ENCODE assay signal across 16 mouse cellular contexts in the genomic region with DNA sequence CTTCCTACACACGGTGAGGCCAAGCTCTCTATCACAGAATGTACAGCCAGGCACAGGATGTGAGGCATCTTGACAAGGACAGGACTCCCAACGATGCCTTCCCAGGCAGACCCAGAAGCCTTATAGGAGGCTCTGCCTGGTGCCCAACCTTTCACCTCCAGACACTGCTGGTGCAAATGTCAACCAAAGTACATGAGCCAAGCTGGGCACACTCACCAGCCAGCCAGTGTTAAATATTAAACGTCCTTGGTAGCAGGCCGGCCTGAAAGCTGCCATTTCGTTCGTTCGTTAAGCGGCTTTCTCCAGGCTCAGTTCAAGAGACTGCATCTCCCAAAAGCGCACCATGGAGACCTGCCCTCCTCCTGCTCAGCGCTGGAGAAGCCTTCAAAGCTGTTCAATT.
A peak's percentile ranks its signal among the peaks of the same experiment; 100 is the strongest.
DNase-seq lines count a peak whose midpoint lies in the region; ATAC-seq and TF ChIP-seq lines count a peak whose summit lies in the region.
"Had no signal": no experiment of that assay in that cellular context is flagged by ENCODE, and none has a peak within 500 bp of the region (broad histone marks: within the 10 kb centered on the region; RNA-seq: fewer than 3 reads in every experiment).

No protein-coding gene starts in this region.

- no peak for DNase-seq in hindbrain, embryonic 10.5 days (ENCODE audit: low spot score)
- no peak for DNase-seq in hindbrain, embryonic 11.5 days (ENCODE audit: low spot score)
- no peak for DNase-seq in neural tube, embryonic 10.5 days (ENCODE audit: extremely low spot score, low spot score)
- no peak for DNase-seq in kidney, postnatal 0 days (ENCODE audit: low spot score)
- DNase-seq in urinary bladder, postnatal 14 days (ENCODE audit: low spot score): no peak
- no peak for DNase-seq in gastrocnemius, adult 8-10 months (ENCODE audit: low spot score in 2 of 2)
- DNase-seq: cerebellum, postnatal 14 days; heart, adult 2 months; heart, postnatal 14 days; lung, adult 18-20 months had no signal

- peak overlapping the region; percentile 13; the same call in 1 of the 2 replicates for H3K27ac ChIP-seq in hindbrain, embryonic 10.5 days
- H3K27ac ChIP-seq in hindbrain, embryonic 11.5 days (ENCODE audit: low read depth, low read length): no peak overlapping the region
- H3K27ac ChIP-seq in neural tube, embryonic 14.5 days (ENCODE audit: low read depth, low read length): peak overlapping the region; percentile 10; the same call in 1 of the 2 replicates
- H3K27ac ChIP-seq in kidney, postnatal 0 days: peak overlapping the region; percentile 19; the same call in 1 of the 2 replicates
- H3K27ac ChIP-seq: heart, adult 2 months; left cerebral cortex, adult 2 months had no signal

- ATAC-seq in hindbrain, embryonic 11.5 days (ENCODE audit: low FRiP score): no peak
- no peak for ATAC-seq in neural tube, embryonic 14.5 days (ENCODE audit: low read depth)
- peak; percentile 52; the same call in 1 of the 2 replicates for ATAC-seq in kidney, postnatal 0 days (replicated peaks; ENCODE audit: low FRiP score, low read depth)
- ATAC-seq: activated CD4-positive, CD25-positive, alpha-beta regulatory T cell, adult 4 months; forebrain, embryonic 14.5 days; inflammation-experienced regulatory T-cells, adult 6 months; Patski had no signal

- no peak overlapping the region for H3K9ac ChIP-seq in hindbrain, embryonic 11.5 days (ENCODE audit: low read depth, low read length)
- H3K9ac ChIP-seq in neural tube, embryonic 14.5 days (replicated peaks; ENCODE audit: low read depth, low read length): no peak overlapping the region
- no peak overlapping the region for H3K9ac ChIP-seq in kidney, postnatal 0 days (ENCODE audit: low read depth, low read length)

- no peak for TF ChIP-seq CTCF in kidney, postnatal 0 days (IDR thresholded peaks at IDR 0.05; ENCODE audit: low read depth)

- no peaks in the 10 kb centered on the region for H3K9me3 ChIP-seq in hindbrain, embryonic 10.5 days
- H3K9me3 ChIP-seq in hindbrain, embryonic 11.5 days (ENCODE audit: control insufficient read depth, low read length): no peaks in the 10 kb centered on the region
- H3K9me3 ChIP-seq in neural tube, embryonic 14.5 days (ENCODE audit: control insufficient read depth, low read length): no peaks in the 10 kb centered on the region
- no peaks in the 10 kb centered on the region for H3K9me3 ChIP-seq in kidney, postnatal 0 days (replicated peaks; ENCODE audit: low read length)

- no peak overlapping the region for H3K4me2 ChIP-seq in hindbrain, embryonic 11.5 days (replicated peaks; ENCODE audit: low read depth, low read length)
- no peak overlapping the region for H3K4me2 ChIP-seq in neural tube, embryonic 14.5 days (ENCODE audit: low read depth, low read length)
- no peak overlapping the region for H3K4me2 ChIP-seq in kidney, postnatal 0 days (ENCODE audit: low read length)

- no peaks in the 10 kb centered on the region for H3K36me3 ChIP-seq in hindbrain, embryonic 10.5 days
- H3K36me3 ChIP-seq in hindbrain, embryonic 11.5 days (ENCODE audit: control insufficient read depth, insufficient read depth, low read length): no peaks in the 10 kb centered on the region
- H3K36me3 ChIP-seq in neural tube, embryonic 14.5 days (ENCODE audit: control insufficient read depth, insufficient read depth, low read length): no peaks in the 10 kb centered on the region
- H3K36me3 ChIP-seq in kidney, postnatal 0 days (ENCODE audit: insufficient read depth, low read length): no peaks in the 10 kb centered on the region

- no peaks in the 10 kb centered on the region for H3K27me3 ChIP-seq in hindbrain, embryonic 10.5 days (ENCODE audit: insufficient read depth, poor library complexity, severe bottlenecking)
- H3K27me3 ChIP-seq in hindbrain, embryonic 11.5 days (ENCODE audit: control insufficient read depth, insufficient read depth, low read length): no peaks in the 10 kb centered on the region
- no peaks in the 10 kb centered on the region for H3K27me3 ChIP-seq in neural tube, embryonic 14.5 days (ENCODE audit: control insufficient read depth, insufficient read depth, low read length)
- no peaks in the 10 kb centered on the region for H3K27me3 ChIP-seq in kidney, postnatal 0 days (ENCODE audit: insufficient read depth, low read length)
- H3K27me3 ChIP-seq: Patski had no signal

- peaks cover 40% of the 10 kb centered on the region for H3K4me1 ChIP-seq in hindbrain, embryonic 10.5 days (replicated peaks)
- no peaks in the 10 kb centered on the region for H3K4me1 ChIP-seq in hindbrain, embryonic 11.5 days (replicated peaks; ENCODE audit: control insufficient read depth, insufficient read depth, low read length)
- H3K4me1 ChIP-seq in neural tube, embryonic 14.5 days (ENCODE audit: control insufficient read depth, insufficient read depth, low read length): 0 out of 2 replicates have a peak, but pooled peaks cover 3% of the 10 kb centered on the region
- 0 out of 2 replicates have a peak, but pooled peaks cover 4% of the 10 kb centered on the region for H3K4me1 ChIP-seq in kidney, postnatal 0 days (replicated peaks; ENCODE audit: insufficient read depth, low read length)

- no peak overlapping the region for H3K4me3 ChIP-seq in hindbrain, embryonic 10.5 days
- no peak overlapping the region for H3K4me3 ChIP-seq in hindbrain, embryonic 11.5 days (ENCODE audit: low read depth, low read length)
- H3K4me3 ChIP-seq in neural tube, embryonic 14.5 days (ENCODE audit: low read depth, low read length): no peak overlapping the region
- no peak overlapping the region for H3K4me3 ChIP-seq in kidney, postnatal 0 days (replicated peaks; ENCODE audit: low read depth, low read length)
- H3K4me3 ChIP-seq: heart, adult 2 months; left cerebral cortex, adult 2 months had no signal

- 68% methylated on average over 10 of the region's 10 CpGs for WGBS in hindbrain, embryonic 10.5 days
- WGBS in hindbrain, embryonic 11.5 days: 55% methylated on average over 10 of the region's 10 CpGs
- WGBS in neural tube, embryonic 14.5 days: 60% methylated on average over 10 of the region's 10 CpGs
- WGBS in kidney, postnatal 0 days: 47% methylated on average over 10 of the region's 10 CpGs
